Mouse (Mus musculus) cerebellum, adult 11-12 months (tissue): ENCODE measurements around the gene Irs3.
"Not testable (repeated sequence)": the region's sequence is repeated elsewhere in the genome, so short reads cannot be mapped to it uniquely, and the experiment has no call there.

Source experiments
- DNase-seq: peaks from one replicate; pipeline ENCODE4 v3.0.0; 2022

Irs3 gene

DNA sequence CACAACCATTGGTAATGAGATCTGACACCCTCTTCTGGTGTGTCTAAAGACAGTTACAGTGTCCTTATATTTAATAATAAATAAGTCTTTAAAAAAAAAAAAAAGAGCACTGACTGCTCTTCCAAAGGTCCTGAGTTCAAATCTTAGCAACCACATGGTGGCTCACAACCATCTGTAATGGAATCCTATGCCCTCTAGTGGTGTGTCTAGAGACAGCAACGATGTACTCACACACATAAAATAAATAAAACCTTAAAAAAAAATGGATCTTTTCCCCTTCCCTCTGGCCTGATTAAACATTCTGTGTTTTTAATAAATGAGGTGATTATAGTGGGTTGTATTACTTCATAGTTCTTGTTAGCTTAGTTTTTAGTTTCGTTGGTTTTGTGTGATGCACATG is 30.6 kb downstream of the Irs3 start:
- not testable (repeated sequence) for DNase-seq

DNA sequence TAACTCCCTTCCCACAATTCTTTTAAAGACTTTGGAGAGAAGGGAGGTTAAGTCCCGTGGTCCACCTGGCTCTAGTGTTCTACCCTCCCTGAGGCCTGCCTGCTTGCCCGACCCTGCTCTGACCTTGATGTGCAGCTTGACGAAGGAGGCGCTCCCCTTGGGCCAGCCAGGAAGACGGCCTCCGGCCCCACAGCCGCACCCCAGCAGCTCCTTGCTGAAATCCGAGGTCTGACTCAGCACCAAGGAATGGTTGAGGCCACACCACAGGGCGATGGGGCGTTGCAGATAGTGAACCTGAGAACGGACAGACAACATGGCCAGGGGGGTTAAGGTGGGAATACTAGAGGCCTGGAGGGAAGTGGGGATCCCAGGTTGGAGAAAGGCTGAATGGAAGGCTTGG is 32.0 kb downstream of the Irs3 start, which contains the start of gene Pcolce:
TSS of gene Pcolce (minus strand) at position 235 of the 400 bp plus-strand sequence.
- DNase-seq = no peak

DNA sequence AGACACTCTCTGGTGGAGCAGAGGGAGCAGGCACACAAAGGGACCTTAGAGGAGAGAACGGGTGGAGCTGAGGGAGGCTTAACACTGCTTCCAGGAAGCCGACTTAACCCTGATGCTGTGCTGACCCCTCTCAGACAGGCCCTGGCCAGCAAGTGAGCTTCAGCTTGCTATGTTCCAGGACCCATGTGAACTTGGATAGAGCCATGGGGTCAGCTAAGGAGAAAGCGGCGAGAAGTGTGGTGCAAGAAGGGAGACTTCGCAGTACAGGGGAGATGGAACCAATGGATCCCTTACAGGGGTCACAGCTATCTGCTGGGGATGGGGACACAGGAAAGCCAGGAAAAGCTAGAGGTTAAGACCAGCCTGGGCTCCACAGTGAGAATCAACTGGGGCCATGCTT is 32.4 kb downstream of the Irs3 start:
- no peak for DNase-seq

DNA sequence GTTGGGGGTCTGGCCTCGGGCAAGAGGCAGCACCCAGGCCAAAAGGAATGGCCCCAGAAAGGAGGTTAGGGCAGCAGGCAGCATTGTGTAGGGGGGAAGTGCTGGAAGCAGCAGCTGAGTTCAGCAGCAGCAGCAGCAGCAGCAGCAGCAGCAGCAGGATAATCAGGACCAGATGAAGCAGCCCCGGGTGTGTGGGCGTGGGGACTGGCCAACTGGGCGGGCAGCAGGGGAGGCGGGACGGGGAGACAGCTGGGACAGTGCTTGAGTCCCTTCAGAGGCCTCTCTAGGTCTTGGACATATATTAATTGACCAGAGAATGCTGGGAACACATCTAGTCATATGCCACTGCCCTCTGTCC is 34.3 kb downstream of the Irs3 start:
- DNase-seq = no peak

DNA sequence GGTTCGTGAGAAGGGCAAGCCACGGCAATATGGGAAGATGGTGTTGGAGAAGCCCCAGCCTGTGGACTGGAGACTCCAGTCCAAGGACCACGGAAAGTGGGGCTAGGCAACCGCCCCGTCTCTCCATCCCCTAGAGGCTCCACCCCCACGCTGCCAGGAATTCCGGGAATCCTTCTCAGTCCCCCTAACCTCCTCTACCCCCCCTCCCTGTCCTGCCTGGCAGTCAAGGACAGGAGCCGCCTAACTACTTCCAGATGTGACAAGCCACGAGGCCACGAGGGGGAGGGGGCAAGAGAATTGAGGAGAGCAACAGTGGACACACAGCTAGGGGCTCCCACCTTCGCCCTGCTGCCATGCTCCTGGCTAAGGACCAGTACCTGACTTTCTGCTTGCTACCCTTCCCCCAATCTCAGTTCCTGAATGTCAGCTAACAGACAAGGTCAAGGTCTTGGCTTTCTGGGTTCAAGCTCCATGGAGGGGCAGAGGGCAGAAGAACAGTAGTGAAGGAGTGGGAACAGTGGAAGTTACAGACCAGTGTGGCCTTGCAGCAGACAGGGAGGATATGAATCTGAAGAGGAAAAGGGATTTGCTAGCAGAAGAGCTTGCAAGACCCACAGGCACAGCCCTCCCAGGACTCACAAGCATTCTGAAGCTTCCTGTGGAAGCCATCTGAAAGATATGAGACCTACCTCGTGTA is 34.8 kb downstream of the Irs3 start:
- no peak for DNase-seq

DNA sequence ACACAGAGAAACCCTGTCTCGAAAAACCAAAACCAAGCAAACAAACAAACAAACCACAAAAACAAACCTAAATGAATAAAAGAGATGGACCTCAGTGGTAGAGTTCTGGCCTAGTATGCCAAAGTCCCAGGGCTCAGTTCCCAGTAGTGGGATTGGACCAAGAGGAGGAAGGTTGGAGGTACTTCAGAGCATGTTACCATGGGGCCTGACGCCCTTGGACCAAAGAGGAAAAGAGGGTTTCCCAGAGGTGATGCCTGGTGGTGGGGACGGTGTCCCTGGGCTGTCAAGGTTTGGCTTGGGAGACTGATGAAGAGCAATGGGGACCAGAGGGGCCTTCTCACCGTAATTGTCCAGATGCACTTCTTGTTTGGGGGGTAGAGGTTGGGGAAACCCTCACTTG is 35.5 kb downstream of the Irs3 start:
- no peak for DNase-seq

DNA sequence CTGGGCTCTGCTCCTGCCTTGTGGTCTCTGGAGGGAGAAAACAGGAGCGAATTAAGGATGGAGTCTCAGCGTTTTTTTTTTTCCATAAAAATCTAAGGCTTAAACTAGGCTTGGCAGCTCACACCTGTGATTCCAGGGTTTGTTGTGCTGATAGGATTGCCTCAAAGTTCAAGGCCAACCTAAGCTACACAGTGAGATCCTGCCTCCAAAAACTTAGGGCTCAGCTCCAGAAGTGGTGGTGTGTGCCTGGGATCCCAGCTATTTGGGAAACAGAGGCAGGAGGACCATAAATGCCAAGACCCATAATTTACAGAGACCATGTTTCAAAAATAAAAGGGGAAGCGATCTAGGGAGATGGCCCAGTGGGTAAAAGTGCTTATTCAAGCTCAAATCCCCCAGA is 36.2 kb downstream of the Irs3 start:
- no peak for DNase-seq

DNA sequence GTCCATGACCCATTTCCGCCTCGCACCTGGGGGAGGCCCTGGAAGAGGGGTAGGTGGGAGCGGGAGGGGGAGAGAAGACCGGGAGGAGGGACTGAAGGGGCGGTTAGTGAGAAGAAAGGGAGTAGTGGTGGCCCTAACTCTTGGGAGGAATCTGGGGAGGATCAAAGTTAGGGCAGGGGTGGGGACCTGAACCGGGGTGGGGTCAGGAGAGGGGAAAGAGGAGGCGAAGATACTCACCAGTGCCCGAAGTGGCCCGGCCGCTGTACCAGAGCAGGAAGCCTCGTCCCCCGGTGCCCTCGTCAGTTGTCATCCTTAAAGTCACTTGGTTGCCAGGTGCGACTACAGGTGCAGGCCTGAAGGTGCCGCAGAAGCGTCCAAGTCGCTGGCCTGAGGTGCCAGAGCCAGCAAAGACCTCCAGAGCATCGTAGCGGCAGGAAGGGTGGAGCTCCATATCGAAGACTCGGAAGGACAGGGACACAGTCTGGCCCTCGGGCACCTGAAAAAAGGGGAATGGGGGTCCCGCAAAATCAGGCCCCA is 36.8 kb downstream of the Irs3 start:
- no peak for DNase-seq

DNA sequence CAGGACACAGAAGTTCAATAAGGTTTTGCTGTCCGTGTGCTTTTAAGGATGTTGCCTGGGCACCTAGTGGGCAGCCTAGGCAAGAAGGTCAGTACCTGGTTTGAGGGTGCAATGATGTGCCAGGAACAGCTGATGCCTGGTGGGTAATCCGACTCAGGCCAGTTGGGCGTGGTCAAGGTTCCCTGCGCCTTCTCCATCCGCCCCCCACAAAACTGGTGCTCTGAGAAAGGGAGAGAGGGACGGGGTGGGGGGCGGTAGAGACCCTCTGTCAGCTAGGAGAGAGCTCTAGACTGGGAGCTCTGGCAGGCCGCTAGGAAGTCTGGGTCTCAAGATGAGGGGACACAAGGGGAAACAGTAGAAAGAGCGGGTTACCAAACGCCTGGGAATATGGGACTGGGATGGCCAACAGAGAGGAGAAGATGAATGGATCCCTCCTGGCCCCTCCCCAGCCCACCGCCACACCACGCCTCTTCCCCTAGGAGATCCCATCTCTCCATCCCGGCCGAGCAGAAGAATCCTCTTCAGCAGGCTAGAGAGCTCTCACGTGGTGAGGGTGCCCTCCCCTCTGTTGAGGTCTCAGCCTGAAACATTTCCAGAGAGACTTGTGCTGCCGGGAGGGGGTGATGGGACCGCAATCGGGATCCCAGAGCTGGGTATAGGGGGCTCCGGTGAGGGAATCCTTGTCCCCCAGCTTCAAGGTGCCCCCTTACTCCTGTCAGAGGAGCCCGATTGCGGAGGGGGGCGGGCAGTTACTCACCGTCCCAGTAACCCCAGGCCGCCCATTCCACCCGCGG is 37.5 kb downstream of the Irs3 start:
- DNase-seq = no peak

DNA sequence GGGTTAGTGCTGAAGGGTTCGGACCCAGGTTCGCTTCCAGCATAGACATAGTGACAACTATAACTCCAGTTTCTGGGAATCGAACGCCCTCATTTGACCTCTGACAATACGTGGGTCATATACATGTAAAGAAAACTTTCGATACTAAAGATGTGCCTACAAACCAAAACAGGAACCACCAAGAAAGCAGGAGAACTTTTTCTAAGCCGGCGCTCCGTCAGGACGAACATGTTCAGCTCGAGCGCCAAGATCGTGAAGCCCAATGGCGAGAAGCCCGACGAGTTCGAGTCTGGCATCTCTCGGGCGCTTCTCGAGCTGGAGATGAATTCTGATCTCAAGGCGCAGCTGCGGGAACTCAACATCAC is 44.2 kb downstream of the Irs3 start:
- DNase-seq = no peak

DNA sequence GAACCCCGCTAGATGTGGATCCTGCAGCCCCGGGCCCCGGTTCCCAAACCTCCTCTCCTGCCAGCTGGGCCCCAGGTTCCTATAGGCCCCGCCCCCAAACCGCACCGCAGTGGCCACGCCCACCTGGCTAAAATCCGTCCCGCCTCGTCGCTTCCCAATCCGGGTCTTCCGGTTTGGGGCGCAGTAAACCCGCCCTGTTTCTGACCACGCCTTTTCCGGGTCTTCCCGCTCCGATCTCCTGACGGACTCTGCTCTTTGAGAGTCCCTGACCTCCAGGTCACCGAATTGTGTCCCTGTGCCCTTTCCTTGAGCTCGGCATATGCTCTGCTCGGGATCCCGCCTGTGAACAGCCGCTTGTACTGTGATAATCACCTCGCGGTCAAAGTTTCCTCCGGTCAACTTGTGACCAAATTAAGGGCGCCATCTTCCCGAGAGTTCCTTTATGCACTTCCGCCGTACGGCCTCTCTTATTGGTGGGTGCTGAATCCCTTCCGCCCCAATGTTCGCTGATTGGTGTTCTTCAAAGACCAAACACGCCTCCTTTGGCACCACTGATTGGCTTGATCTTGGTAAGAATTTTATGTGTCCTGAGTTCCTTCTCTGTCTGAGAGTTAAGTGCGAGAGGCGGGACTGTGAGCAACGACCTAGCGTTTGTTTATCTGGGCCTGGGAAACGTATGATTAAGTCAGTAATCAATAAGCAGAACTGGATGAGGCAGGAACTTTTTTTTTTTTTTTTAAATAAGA is 44.7 kb downstream of the Irs3 start, which contains the start of gene Mospd3:
TSS of gene Mospd3 (minus strand) at position 440 of the 746 bp plus-strand sequence.
- peak; percentile 94 for DNase-seq

DNA sequence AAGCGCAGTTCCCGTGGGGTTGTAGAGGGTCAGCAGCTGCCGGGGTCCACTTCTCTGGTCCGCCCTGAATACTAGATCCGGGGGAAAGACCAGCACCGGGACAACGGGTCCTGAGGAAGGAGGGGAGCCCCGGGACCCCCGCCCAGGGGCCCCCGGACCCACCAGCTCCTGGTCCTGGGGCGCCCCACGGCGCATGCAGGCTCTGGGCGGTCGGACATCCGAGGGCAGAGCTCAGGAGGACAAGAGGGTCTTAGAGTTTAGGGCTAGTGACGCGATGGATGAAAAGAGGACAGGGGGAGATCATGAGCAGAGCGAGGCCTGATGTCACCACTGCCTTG is 45.3 kb downstream of the Irs3 start:
- DNase-seq = no peak

DNA sequence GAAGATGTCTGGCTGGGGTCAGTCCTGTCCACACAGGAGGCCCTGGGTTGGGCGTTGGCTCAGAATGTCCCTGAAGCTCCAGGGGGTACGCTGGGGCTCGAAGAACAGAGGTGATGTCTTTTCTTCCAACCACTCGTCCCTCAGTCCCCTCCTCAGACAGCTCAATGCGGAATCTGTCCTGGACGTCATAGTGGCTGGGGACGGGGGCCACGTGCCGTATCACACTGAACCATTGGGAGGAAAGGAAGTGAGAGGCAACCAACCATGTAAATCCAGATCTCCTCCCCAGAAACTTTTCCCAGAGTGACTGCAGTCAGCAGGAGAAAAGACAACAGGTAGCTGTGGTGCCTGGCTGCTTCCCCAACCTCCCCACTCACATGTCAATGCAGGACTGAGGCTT is 45.9 kb downstream of the Irs3 start:
- DNase-seq = peak; percentile 54

DNA sequence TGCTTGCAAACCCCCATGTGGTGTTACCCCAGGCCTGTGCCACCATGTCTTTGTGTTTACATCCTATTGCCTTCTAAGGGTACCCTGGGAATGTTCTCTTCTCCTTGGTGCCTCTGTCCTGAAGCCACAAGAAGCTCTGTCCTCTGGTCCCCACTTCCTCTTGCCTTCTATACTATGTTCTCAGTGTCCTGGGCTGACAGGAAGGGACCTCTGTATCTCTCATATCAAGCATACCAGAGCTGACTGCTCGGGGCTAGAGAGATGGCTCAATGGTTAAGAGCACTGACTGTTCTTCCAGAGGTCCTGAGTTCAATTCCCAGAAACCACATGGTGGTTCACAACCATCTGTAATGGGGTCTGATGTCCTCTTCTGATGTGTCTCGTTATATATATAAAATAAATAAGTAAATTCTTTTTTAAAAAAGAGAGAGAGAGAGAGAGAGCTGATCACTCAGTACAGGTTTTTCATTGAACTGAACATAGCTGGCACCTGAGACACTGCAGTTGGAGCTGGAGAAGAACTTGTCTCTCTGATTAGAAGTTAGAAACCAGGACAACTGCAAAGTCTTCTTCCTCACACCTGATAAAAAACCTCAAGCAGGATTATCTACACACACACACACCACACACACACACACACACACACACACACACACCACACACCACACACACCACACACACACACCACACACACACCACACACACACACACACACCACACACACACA is 47.3 kb downstream of the Irs3 start:
- DNase-seq = no peak

DNA sequence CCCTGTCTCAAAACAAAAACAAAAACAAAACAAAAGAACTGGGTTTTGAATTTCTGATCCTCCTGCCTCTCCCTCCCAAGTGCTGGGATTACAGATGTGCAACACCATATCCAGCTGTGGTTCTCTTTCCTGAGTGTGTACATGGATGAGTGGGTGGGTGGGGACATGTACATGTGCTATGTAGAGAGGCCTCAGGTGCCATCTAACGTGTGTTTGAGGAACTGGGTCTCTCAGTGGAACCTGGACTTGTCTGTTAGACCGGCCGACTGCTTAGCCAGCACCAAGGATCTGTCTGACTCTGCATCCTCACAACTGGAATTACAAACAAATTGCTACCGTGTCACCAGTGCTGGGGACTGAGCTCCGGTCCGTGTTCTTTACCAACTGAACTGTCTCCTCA is 47.9 kb downstream of the Irs3 start:
- no peak for DNase-seq

DNA sequence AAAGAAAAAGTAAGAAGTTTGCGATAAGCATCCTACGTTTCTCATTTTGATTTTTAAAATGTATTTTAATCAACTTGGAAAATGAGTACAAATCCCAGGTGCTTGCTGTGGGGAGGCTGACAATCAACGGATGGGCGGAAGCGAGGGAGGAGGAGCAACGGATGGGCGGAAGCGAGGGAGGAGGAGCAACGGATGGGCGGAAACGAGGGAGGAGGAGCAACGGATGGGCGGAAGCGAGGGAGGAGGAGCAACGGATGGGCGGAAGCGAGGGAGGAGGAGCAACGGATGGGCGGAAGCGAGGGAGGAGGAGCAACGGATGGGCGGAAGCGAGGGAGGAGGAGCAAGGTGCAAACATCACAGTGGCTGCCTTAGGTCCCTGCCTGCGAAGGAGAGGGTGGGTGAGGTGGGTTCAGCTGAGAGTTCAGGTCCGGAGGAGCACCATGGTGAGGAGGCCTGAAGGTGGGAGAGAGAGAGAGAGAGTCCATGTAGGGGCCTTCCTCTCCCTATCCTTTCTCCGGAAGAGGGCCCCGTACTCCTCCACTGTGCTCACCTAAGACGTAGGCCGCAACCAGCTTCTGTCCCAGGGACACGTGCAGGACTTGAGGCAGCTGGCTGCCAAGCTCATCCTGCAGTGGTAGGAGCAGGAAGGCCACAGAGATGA is 48.8 kb downstream of the Irs3 start:
- no peak for DNase-seq

DNA sequence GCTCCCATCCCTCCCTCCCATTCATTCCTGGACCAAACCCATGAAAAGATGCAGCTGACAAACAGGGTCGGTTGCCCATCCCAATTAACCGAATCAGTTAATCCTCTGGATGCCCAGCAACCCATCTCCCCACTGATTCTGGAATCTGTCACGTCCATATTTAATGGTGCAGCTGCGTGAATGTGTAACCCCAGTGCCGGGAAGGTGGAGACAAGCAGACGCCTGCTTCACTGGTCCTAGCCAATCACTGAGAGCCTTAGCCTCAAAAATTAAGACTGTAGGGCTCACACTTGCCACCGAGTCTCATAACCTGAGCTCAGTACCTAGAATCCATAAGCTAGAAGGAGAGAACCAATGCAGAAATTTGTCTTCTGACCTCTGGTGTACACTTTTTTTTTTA is 49.6 kb downstream of the Irs3 start:
- no peak for DNase-seq
